Mouse (Mus musculus): ENCODE measurements around the gene Saxo1.

Saxo1 gene

DNA sequence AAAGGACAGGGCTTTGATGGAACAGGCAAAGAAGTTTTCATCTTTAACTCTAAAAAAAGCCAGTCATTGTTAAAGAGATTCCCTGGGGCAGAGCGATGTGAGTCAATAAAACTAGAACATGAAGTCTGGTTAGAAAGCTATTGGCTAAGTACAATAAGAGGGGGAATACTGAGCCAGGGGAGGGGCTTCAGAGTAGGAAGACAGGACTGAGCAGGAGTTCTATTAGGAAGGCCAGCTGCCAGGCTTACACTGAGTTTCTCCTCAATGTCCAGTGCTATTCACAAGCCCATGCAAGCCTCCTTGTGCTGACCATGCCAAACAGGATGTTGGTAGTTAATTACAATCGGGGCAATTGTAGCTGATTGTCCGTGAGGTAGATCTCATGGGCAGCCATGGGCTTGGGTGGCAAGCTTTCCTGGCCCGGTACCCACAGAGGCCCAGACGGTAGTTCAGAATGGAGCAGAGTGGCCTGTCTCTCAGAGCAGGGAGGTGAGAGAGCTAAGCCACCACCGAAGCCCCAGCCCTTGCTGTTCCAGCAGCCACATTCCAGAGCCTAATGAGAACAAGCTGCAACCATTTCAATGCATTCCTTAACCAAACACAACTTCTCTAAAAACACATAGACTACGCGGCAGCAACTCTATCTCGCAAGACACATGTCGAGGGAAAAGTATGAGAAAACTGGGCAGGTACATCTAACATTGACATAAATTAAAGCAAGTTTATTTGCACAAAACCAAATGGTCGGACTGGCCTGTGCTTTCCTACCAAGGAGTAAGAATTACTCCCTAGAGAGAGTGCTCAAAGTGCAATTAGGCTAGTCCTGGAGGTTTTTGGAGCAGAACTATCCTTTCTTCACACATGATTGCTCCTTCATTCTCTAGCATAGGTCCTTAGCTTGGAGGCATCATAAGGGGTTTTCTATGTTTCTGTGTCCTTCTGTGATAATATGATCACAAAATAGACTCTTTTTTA lies 30.7 kb downstream of the Saxo1 start:
- DNase-seq (ENCODE audit: low spot score), result no peak

- no peak for DNase-seq (ENCODE audit: low spot score)
These were observed 33.6 kb downstream of the Saxo1 start for GRCm38 (mm10) chr4:86524483-86524882.

DNA sequence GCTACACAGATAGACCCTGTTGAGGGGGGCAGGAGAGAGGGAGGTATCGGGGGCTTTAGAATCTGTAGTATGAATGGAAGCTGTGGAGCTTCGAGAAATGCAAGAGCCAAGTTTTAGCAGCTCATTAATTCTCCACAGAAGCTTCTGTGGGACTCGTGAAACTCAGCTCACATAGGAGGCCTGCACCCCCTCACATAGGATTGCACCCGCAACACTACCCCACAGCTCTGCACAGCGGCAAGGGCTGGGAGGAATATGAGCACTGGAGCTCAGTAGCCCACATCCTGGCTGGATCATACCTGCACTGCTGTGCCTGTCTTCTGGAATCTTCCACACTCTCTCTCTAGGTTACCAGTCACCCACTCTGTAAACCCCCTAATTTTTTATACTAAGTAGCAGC lies 34.4 kb downstream of the Saxo1 start:
- DNase-seq (ENCODE audit: low spot score), result no peak

- DNase-seq (ENCODE audit: low spot score), result no peak
These were observed 37.4 kb downstream of the Saxo1 start for GRCm38 (mm10) chr4:86520695-86521094.

DNA sequence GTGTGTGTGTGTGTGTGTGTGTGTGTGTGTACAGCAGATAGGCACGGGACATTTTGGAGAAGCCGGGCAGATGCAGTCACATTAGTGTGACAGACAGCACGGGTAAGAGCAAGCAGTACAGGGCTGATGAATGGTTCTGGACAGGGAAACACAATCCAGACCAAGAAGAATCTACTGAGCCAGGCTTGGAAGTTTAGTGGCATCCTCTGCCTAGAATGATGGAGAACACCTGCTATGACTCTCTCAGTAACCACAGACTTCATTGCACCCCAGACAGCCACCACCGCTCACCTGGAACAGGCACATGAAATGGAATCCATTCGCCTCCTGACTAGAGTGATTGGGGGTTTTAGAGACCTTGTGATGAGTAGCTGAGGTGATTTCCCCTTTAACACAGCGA lies 38.2 kb downstream of the Saxo1 start:
- no peak for DNase-seq (ENCODE audit: low spot score)

- DNase-seq (ENCODE audit: low spot score), result no peak
These were observed 53.5 kb downstream of the Saxo1 start for GRCm38 (mm10) chr4:86504656-86505055.

- no peak for DNase-seq (ENCODE audit: low spot score)
These were observed 58.6 kb downstream of the Saxo1 start for GRCm38 (mm10) chr4:86499561-86499960.

- DNase-seq (ENCODE audit: low spot score), result no peak
These were observed 59.4 kb downstream of the Saxo1 start for GRCm38 (mm10) chr4:86498754-86499153.

GRCm38 (mm10) chr4:86489128-86489527 lies 69.0 kb downstream of the Saxo1 start:
- DNase-seq (ENCODE audit: low spot score), result no peak

DNA sequence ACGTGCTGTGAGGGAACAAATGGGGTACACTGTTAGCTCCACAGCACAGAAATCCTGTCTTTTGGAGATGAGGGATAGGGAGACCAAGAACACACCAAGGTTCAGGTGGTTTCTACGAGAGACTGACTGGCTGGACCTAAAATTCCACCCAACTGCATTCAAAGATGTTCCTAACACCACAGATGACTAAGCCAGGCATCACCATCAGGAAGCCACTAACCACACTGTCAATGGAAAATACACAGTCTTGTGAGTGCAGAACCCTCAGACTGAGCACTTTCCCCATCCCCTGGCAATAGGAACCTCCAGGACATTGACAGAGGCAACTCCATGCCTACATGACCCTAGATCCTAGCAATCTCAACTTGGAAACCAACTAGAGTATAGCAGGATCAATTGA lies 71.2 kb downstream of the Saxo1 start:
- DNase-seq (ENCODE audit: low spot score), result no peak

GRCm38 (mm10) chr4:86486491-86486890 lies 71.6 kb downstream of the Saxo1 start:
- DNase-seq (ENCODE audit: low spot score), result no peak

- no peak for DNase-seq (ENCODE audit: low spot score)
These were observed 73.1 kb downstream of the Saxo1 start for GRCm38 (mm10) chr4:86485052-86485451.

GRCm38 (mm10) chr4:86483686-86484085 lies 74.4 kb downstream of the Saxo1 start:
- no peak for DNase-seq (ENCODE audit: low spot score)

- DNase-seq (ENCODE audit: low spot score), result peak; percentile 24
These were observed 75.0 kb downstream of the Saxo1 start for GRCm38 (mm10) chr4:86483013-86483615.

DNA sequence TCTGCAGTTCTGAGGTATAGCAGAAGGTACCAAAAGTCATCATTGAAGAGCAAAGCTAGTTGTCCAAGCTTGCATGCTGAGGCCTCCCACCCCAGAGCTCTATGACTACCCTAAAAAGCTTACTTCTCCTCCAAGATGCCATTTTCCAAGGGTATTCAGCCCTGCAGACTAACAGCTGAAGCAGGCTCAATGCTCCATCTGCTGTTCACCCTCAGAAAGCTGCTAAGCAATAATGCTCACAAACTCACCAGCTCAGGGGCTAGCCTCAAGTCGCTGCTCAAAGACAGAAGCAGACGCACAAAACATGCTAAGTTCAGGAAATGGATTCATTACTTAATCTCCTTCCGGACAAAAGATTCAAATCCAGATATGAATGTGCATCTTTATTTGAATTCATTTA lies 77.2 kb downstream of the Saxo1 start:
- DNase-seq (ENCODE audit: low spot score), result peak; percentile 32

DNA sequence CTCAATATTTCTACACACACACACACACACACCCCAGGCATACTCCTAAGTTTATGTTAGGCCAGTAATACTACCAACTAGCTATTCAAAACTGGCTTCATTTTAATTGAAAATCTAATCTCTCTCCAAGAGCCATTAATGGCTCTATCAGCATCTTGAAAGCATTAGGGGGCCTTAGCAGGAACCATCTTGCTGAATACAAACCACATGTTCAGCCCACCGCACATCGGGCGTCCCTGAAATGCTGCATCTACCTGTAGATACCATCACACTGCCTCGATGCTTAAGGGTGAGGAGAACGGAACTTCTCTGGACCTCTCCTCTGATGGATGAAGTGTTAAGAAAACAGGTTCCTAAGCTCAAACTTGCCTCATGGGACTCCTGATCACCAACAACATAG lies 93.3 kb downstream of the Saxo1 start:
- DNase-seq (ENCODE audit: low spot score), result no peak

GRCm38 (mm10) chr4:86450468-86450867 lies 107.7 kb downstream of the Saxo1 start:
- no peak for DNase-seq (ENCODE audit: low spot score)

DNA sequence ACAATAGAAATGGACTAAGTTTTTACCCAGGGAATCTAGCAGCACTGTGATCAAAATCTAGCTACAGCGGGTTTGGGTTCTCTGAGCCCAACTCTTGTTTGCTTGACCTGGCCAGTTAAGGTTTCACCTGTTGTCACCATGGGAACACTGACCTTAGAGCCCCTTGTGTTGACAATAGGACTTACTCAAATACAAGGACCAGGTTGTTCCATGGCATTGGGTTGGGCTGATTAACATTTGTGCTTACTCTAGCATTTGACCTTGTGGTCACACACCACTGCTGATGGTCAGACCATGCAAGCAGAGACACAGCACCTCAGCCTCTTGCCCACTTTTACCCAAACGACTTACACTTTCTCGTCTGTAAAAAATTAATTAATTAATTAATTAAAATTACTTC lies 121.8 kb downstream of the Saxo1 start:
- DNase-seq (ENCODE audit: low spot score), result no peak

DNA sequence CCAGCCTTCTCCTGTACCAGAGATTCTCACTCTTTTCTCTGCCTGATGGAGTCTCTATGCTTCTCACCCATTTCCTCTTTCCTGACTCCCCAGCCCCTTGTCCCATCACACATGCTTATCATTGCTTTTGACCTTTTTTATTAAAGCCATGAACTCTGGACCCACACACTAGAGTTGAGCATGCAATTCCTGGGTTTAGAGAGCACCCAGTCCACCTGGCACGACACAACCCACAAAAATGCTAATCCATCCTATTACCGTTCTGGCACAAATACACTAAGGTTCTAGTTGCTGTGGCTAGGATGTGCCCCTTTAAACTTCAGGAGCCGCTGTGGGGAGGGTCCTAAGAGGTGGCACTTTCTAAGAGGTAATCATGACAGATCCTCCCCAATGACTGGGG lies 122.5 kb downstream of the Saxo1 start:
- no peak for DNase-seq (ENCODE audit: low spot score)

DNA sequence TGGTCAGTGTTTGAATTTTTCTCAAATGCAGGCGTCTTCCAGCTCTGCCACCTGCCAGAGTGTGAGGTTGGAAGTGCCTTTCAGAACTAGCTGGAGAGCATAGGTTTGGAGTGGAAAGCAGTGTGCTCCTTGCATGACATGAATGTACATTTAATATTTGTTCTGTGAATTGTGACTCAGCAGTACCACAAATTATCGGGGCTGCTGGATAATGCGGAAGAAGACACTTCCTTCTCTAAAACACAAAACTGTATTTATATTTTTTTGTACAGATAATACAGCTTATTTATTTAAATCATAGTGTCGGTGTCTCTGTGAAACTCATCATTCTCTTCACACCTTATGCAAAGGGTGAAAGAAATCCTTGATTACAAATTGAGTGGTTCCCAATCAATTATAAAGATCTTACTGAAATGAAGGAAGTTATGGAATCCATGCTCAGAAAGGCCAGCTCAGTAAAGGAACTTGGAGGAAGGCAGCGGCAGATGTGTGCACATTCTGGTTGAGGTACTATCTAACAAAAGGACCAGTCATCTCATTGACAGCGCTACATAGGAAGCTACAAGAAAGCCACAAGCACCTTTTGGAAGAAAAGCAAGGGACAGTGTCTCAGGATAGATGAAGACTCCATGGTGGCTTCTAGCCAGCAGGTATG lies 129.9 kb downstream of the Saxo1 start:
- DNase-seq (ENCODE audit: low spot score), result no peak

DNA sequence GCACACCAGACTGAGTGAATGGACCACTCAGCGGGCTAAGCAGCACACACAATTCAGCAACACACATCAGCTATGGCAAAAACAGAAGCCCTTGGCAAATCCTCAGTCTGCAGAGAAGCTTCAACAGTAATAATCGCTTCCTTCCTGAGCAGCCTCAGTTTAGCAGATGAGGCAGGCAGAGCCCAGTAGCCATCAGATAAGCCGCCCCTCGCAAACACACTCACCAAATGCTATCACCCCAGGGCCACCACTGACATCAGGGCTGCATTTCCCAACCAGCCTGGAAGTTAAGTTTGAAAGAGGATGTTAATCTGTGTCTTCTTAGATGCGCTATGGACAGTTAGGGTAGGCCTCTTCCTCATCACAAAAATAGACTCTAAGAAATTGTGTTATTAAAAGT lies 130.8 kb downstream of the Saxo1 start:
- no peak for DNase-seq (ENCODE audit: low spot score)

DNA sequence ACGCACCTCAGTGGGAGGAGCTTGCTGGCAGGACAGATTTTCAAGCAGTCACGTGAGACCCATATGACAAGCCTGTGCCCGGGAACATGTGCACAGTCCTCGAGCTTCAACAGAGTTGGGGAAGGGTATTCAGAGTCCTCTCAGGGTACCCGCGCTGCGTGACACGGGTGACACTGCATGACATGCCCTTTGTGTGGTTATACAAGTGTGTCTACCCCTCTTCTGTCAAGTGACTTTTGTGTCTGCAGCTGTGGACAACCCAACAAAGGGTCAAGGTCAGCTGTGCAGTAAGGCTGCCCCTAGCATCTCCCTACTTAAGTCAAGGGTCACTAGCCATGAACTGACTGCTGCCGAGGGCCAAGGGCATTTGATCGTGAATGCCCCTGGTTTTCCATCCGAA lies 131.6 kb downstream of the Saxo1 start:
- no peak for DNase-seq (ENCODE audit: low spot score)

DNA sequence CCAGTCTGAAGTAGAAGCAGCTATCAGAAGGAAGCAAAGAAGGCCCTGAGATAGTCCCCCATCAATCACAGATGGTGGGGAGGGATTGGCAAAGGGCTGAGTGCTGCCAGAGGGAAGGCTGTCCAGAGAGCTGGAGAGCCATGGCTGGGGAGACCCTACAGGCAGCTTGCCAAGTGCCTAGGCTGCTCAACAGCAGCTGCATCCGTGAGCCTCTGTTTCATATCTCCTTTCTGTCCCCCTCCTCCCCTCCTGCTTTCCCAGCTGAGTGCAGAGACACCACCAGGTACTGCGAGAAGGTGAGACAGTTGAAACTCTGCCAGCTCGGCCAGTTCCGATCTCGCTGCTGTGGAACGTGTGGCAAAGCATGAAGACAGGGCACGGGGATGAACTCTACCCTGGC lies 132.5 kb downstream of the Saxo1 start:
- DNase-seq (ENCODE audit: low spot score), result no peak

Measured in layer of hippocampus, adult 11-12 months (tissue).